Mouse (Mus musculus) neutrophil, adult 65 days (primary cell): ENCODE results near the gene S100a2. TPM values are rescaled to one million over a fixed set of nuclear protein-coding genes. Genes with fewer than 3 reads are reported as not detected.

Source experiments
- total RNA-seq: library from RNA; stranded (reverse); gene quantifications from 2 replicates; pipeline ENCODE4 v1.2.4, GENCODE M21; 2023

S100a2 gene
- 4.0 TPM in 1 of 2 replicates, not detected in the other for total RNA-seq

GRCm38 (mm10) chr3:90589947-90590346 is at the start of gene S100a2:
S100a2 (plus strand) TSS chr3:90590247.

GRCm38 (mm10) chr3:90560008-90560628 is 29.9 kb upstream of the S100a2 start, which contains the start of gene S100a3:
S100a3 (plus strand) TSS chr3:90560578.

GRCm38 (mm10) chr3:90601486-90602110 is 11.6 kb downstream of the S100a2 start, which contains the start of gene Gm42674:
Gm42674 (plus strand) TSS chr3:90601904.

GRCm38 (mm10) chr3:90603623-90604022 is 13.6 kb downstream of the S100a2 start, which contains the start of gene S100a4:
S100a4 (plus strand) TSS chr3:90603771.

GRCm38 (mm10) chr3:90608223-90608622 is 18.2 kb downstream of the S100a2 start, which contains the start of gene S100a5:
S100a5 (plus strand) TSS chr3:90608523.

GRCm38 (mm10) chr3:90612728-90613291 is 22.8 kb downstream of the S100a2 start, which contains the start of gene S100a6:
S100a6 (plus strand) TSS chr3:90612882.

Other genes with a start within 250 kb of the S100a2 start
- gene Slc27a3, start 200.3 kb upstream of the S100a2 start, total RNA-seq: 0.50 and 0.76 TPM in 2 replicates
- 40.4 and 44.8 TPM in 2 replicates for gene Ints3, start 156.6 kb upstream of the S100a2 start, total RNA-seq
- 0.69 TPM in 1 of 2 replicates, not detected in the other for gene Npr1, start 124.4 kb upstream of the S100a2 start, total RNA-seq
- 56.3 and 69.0 TPM in 2 replicates for gene Ilf2, start 114.1 kb upstream of the S100a2 start, total RNA-seq
- gene Snapin, start 99.2 kb upstream of the S100a2 start, total RNA-seq: 31.8 and 36.7 TPM in 2 replicates
- 84.3 and 109 TPM in 2 replicates for gene Chtop, start 80.7 kb upstream of the S100a2 start, total RNA-seq
- 15.8 and 19.3 TPM in 2 replicates for gene S100a1, start 75.9 kb upstream of the S100a2 start, total RNA-seq
- gene S100a13, start 75.8 kb upstream of the S100a2 start, total RNA-seq: 35.7 and 46.4 TPM in 2 replicates
- not detected in 2 replicates for gene S100a14, start 63.4 kb upstream of the S100a2 start, total RNA-seq
- not detected in 2 replicates for gene S100a16, start 53.0 kb upstream of the S100a2 start, total RNA-seq
- gene S100a3, start 29.7 kb upstream of the S100a2 start, total RNA-seq: 7.2 and 9.0 TPM in 2 replicates
- gene Gm42674, start 11.7 kb downstream of the S100a2 start, total RNA-seq: not detected in 2 replicates
- 255 and 265 TPM in 2 replicates for gene S100a4, start 13.5 kb downstream of the S100a2 start, total RNA-seq
- gene S100a5, start 18.3 kb downstream of the S100a2 start, total RNA-seq: 1.8 TPM in 1 of 2 replicates, not detected in the other
- 1,586 and 1,659 TPM in 2 replicates for gene S100a6, start 22.6 kb downstream of the S100a2 start, total RNA-seq
- gene S100a7a, start 63.8 kb downstream of the S100a2 start, total RNA-seq: 1.6 and 1.7 TPM in 2 replicates
- gene S100a8, start 78.7 kb downstream of the S100a2 start, total RNA-seq: 28,077 and 51,899 TPM in 2 replicates
- 41,670 and 63,036 TPM in 2 replicates for gene S100a9, start 105.5 kb downstream of the S100a2 start, total RNA-seq
- gene Pglyrp4, start 136.7 kb downstream of the S100a2 start, total RNA-seq: 1.2 and 1.7 TPM in 2 replicates
- gene Gm5849, start 187.6 kb downstream of the S100a2 start, total RNA-seq: not detected in 2 replicates